ENCODE assay signal across 8 mouse cellular contexts in genomic region chr15:66475941-66476391, GRCm38 (mm10). TPM values are rescaled to one million over a fixed set of nuclear protein-coding genes. Genes with fewer than 3 reads are reported as not detected.
DNase-seq lines count a peak whose midpoint lies in the region; ATAC-seq and TF ChIP-seq lines count a peak whose summit lies in the region.

No protein-coding gene starts in this region.

- 5% methylated on average over 5 of the region's 5 CpGs for WGBS in heart, adult 2 months
- 16% methylated on average over 5 of the region's 5 CpGs for WGBS in hindbrain, embryonic 11.5 days
- 12% methylated on average over 5 of the region's 5 CpGs for WGBS in midbrain, postnatal 0 days

- no peaks in the 10 kb centered on the region for H3K27me3 ChIP-seq in heart, adult 2 months (ENCODE audit: control insufficient read depth, insufficient read depth, low read length)
- no peaks in the 10 kb centered on the region for H3K27me3 ChIP-seq in hindbrain, embryonic 11.5 days (ENCODE audit: control insufficient read depth, insufficient read depth, low read length)
- no peaks in the 10 kb centered on the region for H3K27me3 ChIP-seq in midbrain, postnatal 0 days (ENCODE audit: insufficient read depth, low read length)

- no peak for TF ChIP-seq EP300 in heart, adult 2 months (IDR thresholded peaks at IDR 0.05; ENCODE audit: insufficient read depth, low read depth, low read length)

- peak; percentile 18 to 19 for DNase-seq in heart, adult 2 months
- no peak for DNase-seq in heart, adult 11 months
- DNase-seq in ZHBTc4 (ENCODE audit: low read depth, low spot score): peak; percentile 77
- DNase-seq in embryo, embryonic 9.5 days (ENCODE audit: extremely low spot score): peak; percentile 33
- DNase-seq in hindbrain, embryonic 11.5 days (ENCODE audit: low spot score): peak; percentile 66
- peak; percentile 12 to 37 for DNase-seq in layer of hippocampus, postnatal 25 days (ENCODE audit: extremely low spot score in 1 of 2, low spot score in 1 of 2)
- peak; percentile 79 for DNase-seq in midbrain, postnatal 0 days (ENCODE audit: low spot score)
- peak; percentile 52 to 74 for DNase-seq in thymus, postnatal 10 days (ENCODE audit: low spot score in 2 of 2)

- ATAC-seq in hindbrain, embryonic 11.5 days (ENCODE audit: low FRiP score): peak; percentile 56; the same call in 1 of the 2 replicates
- ATAC-seq in midbrain, postnatal 0 days (ENCODE audit: low FRiP score): peak; percentile 34; the same call in 1 of the 2 replicates

- no peaks in the 10 kb centered on the region for H3K4me1 ChIP-seq in heart, adult 2 months (ENCODE audit: control insufficient read depth, insufficient read depth, low read length)
- H3K4me1 ChIP-seq in hindbrain, embryonic 11.5 days (replicated peaks; ENCODE audit: control insufficient read depth, insufficient read depth, low read length): no peaks in the 10 kb centered on the region
- H3K4me1 ChIP-seq in midbrain, postnatal 0 days (ENCODE audit: insufficient read depth, low read length): no peaks in the 10 kb centered on the region

- H3K27ac ChIP-seq in heart, adult 2 months: no peak overlapping the region
- no peak overlapping the region for H3K27ac ChIP-seq in hindbrain, embryonic 11.5 days (ENCODE audit: low read depth, low read length)
- H3K27ac ChIP-seq in midbrain, postnatal 0 days (ENCODE audit: low read depth, low read length): no peak overlapping the region

- H3K9ac ChIP-seq in heart, adult 2 months (ENCODE audit: low read depth, low read length): no peak overlapping the region
- no peak overlapping the region for H3K9ac ChIP-seq in hindbrain, embryonic 11.5 days (ENCODE audit: low read depth, low read length)
- no peak overlapping the region for H3K9ac ChIP-seq in midbrain, postnatal 0 days (replicated peaks; ENCODE audit: low read length, poor library complexity, severe bottlenecking)

- peak; percentile 75 for TF ChIP-seq CTCF in heart, adult 2 months (IDR thresholded peaks at IDR 0.05)
- peak; percentile 82 for TF ChIP-seq CTCF in midbrain, postnatal 0 days (IDR thresholded peaks at IDR 0.05)

- no peak for TF ChIP-seq POLR2A in heart, adult 2 months (IDR thresholded peaks at IDR 0.05; ENCODE audit: insufficient read depth, low read depth, low read length)

- H3K79me2 ChIP-seq in heart, adult 2 months (replicated peaks; ENCODE audit: control insufficient read depth, insufficient read depth, low read length): no peaks in the 10 kb centered on the region

- no peaks in the 10 kb centered on the region for H3K36me3 ChIP-seq in heart, adult 2 months (ENCODE audit: control insufficient read depth, insufficient read depth, low read length)
- no peaks in the 10 kb centered on the region for H3K36me3 ChIP-seq in hindbrain, embryonic 11.5 days (ENCODE audit: control insufficient read depth, insufficient read depth, low read length)
- H3K36me3 ChIP-seq in midbrain, postnatal 0 days (ENCODE audit: insufficient read depth, low read length): no peaks in the 10 kb centered on the region

- no peak overlapping the region for H3K4me2 ChIP-seq in hindbrain, embryonic 11.5 days (replicated peaks; ENCODE audit: low read depth, low read length)
- peak overlapping the region; percentile 13 for H3K4me2 ChIP-seq in midbrain, postnatal 0 days (ENCODE audit: low read depth, low read length, poor library complexity, severe bottlenecking)

- H3K4me3 ChIP-seq in heart, adult 2 months: 0 out of 2 replicates have a peak overlapping the region, but pooled peaks have one; percentile 5
- no peak overlapping the region for H3K4me3 ChIP-seq in hindbrain, embryonic 11.5 days (ENCODE audit: low read depth, low read length)
- H3K4me3 ChIP-seq in midbrain, postnatal 0 days (ENCODE audit: low read depth, low read length): no peak overlapping the region

- intact Hi-C loops in heart, adult 2 months (cut with DNase I): no loop called here

- H3K9me3 ChIP-seq in hindbrain, embryonic 11.5 days (ENCODE audit: control insufficient read depth, low read length): no peaks in the 10 kb centered on the region
- H3K9me3 ChIP-seq in midbrain, postnatal 0 days (ENCODE audit: low read length): no peaks in the 10 kb centered on the region

RNA-seq across cellular contexts. Expression of gene Lrrc6, which starts 24.7 kb away (rescaled TPM):
- total RNA-seq in heart, adult 2 months (2021): not detected
- polyA plus RNA-seq in heart, adult 2 months (2012; rRNA removed): 0.04 TPM in 1 of 2 replicates, not detected in the other
- polyA plus RNA-seq in hindbrain, embryonic 11.5 days (2014; fragmentation: Nextera tagmentation; extraction: Ambion mirVana): 0.54 and 0.60 TPM in 2 replicates
- total RNA-seq in layer of hippocampus, postnatal 25 days (2021): 1 to 10 TPM; 2.2 to 2.9 TPM
- 0.60 and 1.2 TPM in 2 replicates for total RNA-seq in midbrain, postnatal 0 days (2014; rRNA removed)
- polyA plus RNA-seq in midbrain, postnatal 0 days (2015; fragmentation: Nextera tagmentation; extraction: Ambion mirVana): 4.0 and 4.6 TPM in 2 replicates
